Mouse (Mus musculus) C2C12 (cell line): ENCODE measurements around the gene Gm5868.

ENCODE experiments used
- CTCF ChIP-seq: IDR thresholded peaks from one replicate; pipeline ENCODE4 v1.5.1; 2011; ENCODE audit not compliant: control insufficient read depth, insufficient read depth, insufficient read length
- FOSL1 ChIP-seq: IDR thresholded peaks from one replicate; pipeline ENCODE4 v1.8.0; 2011; ENCODE audit warnings: mild to moderate bottlenecking, low read length; ENCODE audit not compliant: poor library complexity, insufficient read depth, severe bottlenecking
- MYOG ChIP-seq: IDR thresholded peaks from one replicate; pipeline ENCODE4 v1.6.1; 2011; ENCODE audit not compliant: control insufficient read depth, insufficient read length; ENCODE audit errors: extremely low read depth
- USF1 ChIP-seq: IDR thresholded peaks from one replicate; pipeline ENCODE4 v1.6.1; 2011; ENCODE audit warnings: low read depth, mild to moderate bottlenecking, control low read depth, moderate library complexity

- TF ChIP-seq CTCF: no peak
- no peak for TF ChIP-seq FOSL1
- no peak for TF ChIP-seq USF1
- TF ChIP-seq MYOG: no peak
Observed at GRCm38 (mm10) chr5:72601006-72601405, 13.7 kb upstream of the Gm5868 start.
